Mouse (Mus musculus) Patski (cell line): ENCODE results near the gene Rapgefl1. TPM values are rescaled to one million over a fixed set of nuclear protein-coding genes. Genes with fewer than 3 reads are reported as not detected.
A peak's percentile ranks its signal among the peaks of the same experiment; 100 is the strongest.

ENCODE experiments used
- ATAC-seq: fragments of 100-300 bp; one replicate; pipeline ENCODE4 v1.8.0; 2021
- CTCF ChIA-PET: fragments of 350-600 bp; sonication (Branson Sonifier 250); formaldehyde crosslinking; loops from one replicate; lab custom pipeline; 2022; ENCODE audit warnings: inconsistent platforms; lab: Charles Lee
- POLR2A ChIA-PET: fragments of 350-600 bp; sonication (Branson Sonifier 250); formaldehyde crosslinking; loops from one replicate; lab custom pipeline; 2022; ENCODE audit warnings: antibody characterized with exemption, inconsistent platforms; lab: Charles Lee
- DNase-seq: peaks from one replicate; pipeline ENCODE4 v3.0.0-alpha.2; 2011; ENCODE audit warnings: low read depth, low spot score
- H3K27me3 ChIP-seq: fragments of 371-371 bp; one replicate; pipeline ENCODE4 v1.5.1; 2021
- CTCF ChIP-seq: fragments of 100-300 bp; IDR thresholded peaks from one replicate; pipeline ENCODE4 v1.5.1; 2021
- in situ Hi-C: fragments of 300-500 bp; cut with MboI; formaldehyde crosslinking; loops from 3 replicates; pipeline ENCODE4 v1.11.1; 2018; ENCODE audit warnings: low pct_unique_long_range_greater_than_20kb, mixed read lengths
- polyA plus RNA-seq: library from polyadenylated mRNA; unstranded; gene quantifications from one replicate; pipeline ENCODE4 v1.2.3, GENCODE M21; 2021

Gene Rapgefl1
- polyA plus RNA-seq, 1 experiment from 2014 or later, result 2.8 TPM

GRCm38 (mm10) chr11:98850100-98851093 lies 13.8 kb downstream of the Rapgefl1 start:
- TF ChIP-seq CTCF, result no peak
- no peak for DNase-seq
- in situ Hi-C loops, result loop anchor here (25.0 kb wide), 1 partner anchor 812 kb away; the partner anchor contains the start of genes Gm11555, Gm11563 and Krtap4-6
- POLR2A ChIA-PET, result no interaction called here
- CTCF ChIA-PET, result no interaction called here
- no peak for ATAC-seq
- no peaks in the 10 kb centered on the region for H3K27me3 ChIP-seq

- no peak for TF ChIP-seq CTCF
- in situ Hi-C loops, result loop anchor here (25.0 kb wide), 1 partner anchor 808 kb away; the partner anchor contains the start of genes Gm11555, Gm11563 and Krtap4-6
- ChIA-PET CTCF (interaction anchor here (1.1 to 1.9 kb wide), 3 partner anchors 9 to 65 kb away, joined by 3 to 5 read pairs (median 4); no protein-coding TSS in a partner anchor), POLR2A (no interaction called here)
- no peaks in the 10 kb centered on the region for H3K27me3 ChIP-seq
- DNase-seq (no peak), ATAC-seq (no peak)
Observed at GRCm38 (mm10) chr11:98854116-98854515, 17.5 kb downstream of the Rapgefl1 start.

GRCm38 (mm10) chr11:98854659-98855058 lies 18.1 kb downstream of the Rapgefl1 start:
- in situ Hi-C loops, result loop anchor here (25.0 kb wide), 1 partner anchor 808 kb away; the partner anchor contains the start of genes Gm11555, Gm11563 and Krtap4-6
- POLR2A ChIA-PET, result no interaction called here
- no peak for TF ChIP-seq CTCF
- ATAC-seq (no peak), DNase-seq (no peak)
- H3K27me3 ChIP-seq, result no peaks in the 10 kb centered on the region
- CTCF ChIA-PET, result interaction anchor here (1.1 to 1.9 kb wide), 3 partner anchors 8 to 66 kb away, joined by 3 to 5 read pairs (median 4); no protein-coding TSS in a partner anchor

- peak; percentile 87 for TF ChIP-seq CTCF
- ATAC-seq (peak; percentile 28), DNase-seq (peak; percentile 62)
- ChIA-PET POLR2A (no interaction called here), CTCF (interaction anchor here (0.8 to 2.4 kb wide), 2 partner anchors 17 to 50 kb away, joined by 4 to 13 read pairs; no protein-coding TSS in a partner anchor)
- in situ Hi-C loops, result loop anchor here (25.0 kb wide), 1 partner anchor 803 kb away; the partner anchor contains the start of genes Gm11555, Gm11563 and Krtap4-6
- H3K27me3 ChIP-seq, result no peaks in the 10 kb centered on the region
Observed at GRCm38 (mm10) chr11:98858759-98859731, 22.5 kb downstream of the Rapgefl1 start.

- DNase-seq, result peak; percentile 65
- ChIA-PET POLR2A (interaction anchor here (1.5 kb wide), 1 partner anchor 44 kb away, joined by 4 read pairs; the partner anchor contains the start of gene Cdc6), CTCF (interaction anchor here (1.1 to 1.8 kb wide), 5 partner anchors 9 to 49 kb away, joined by 3 to 5 read pairs (median 4); no protein-coding TSS in a partner anchor)
- in situ Hi-C loops, result loop anchor here (25.0 kb wide), 1 partner anchor 799 kb away; the partner anchor contains the start of genes Gm11555, Gm11563 and Krtap4-6
- peak; percentile 60 for ATAC-seq
- TF ChIP-seq CTCF, result peak; percentile 74
- H3K27me3 ChIP-seq, result no peaks in the 10 kb centered on the region
Observed at GRCm38 (mm10) chr11:98863028-98863750, 26.6 kb downstream of the Rapgefl1 start, which contains the start of gene Wipf2. TSS of gene Wipf2 (plus strand) at chr11:98863638.

GRCm38 (mm10) chr11:98863751-98864429 lies 27.3 kb downstream of the Rapgefl1 start:
- CTCF ChIA-PET, result interaction anchor here (0.8 kb wide), 1 partner anchor 45 kb away, joined by 4 read pairs; no protein-coding TSS in a partner anchor
- POLR2A ChIA-PET, result interaction anchor here (0.6 kb wide), 1 partner anchor 7 kb away, joined by 6 read pairs; no protein-coding TSS in a partner anchor
- ATAC-seq (peak; percentile 44), DNase-seq (peak; percentile 6)
- TF ChIP-seq CTCF, result no peak
- H3K27me3 ChIP-seq, result no peaks in the 10 kb centered on the region
- in situ Hi-C loops, result loop anchor here (25.0 kb wide), 1 partner anchor 798 kb away; the partner anchor contains the start of genes Gm11555, Gm11563 and Krtap4-6

GRCm38 (mm10) chr11:98867293-98867692 lies 30.7 kb downstream of the Rapgefl1 start:
- in situ Hi-C loops, result loop anchor here (5.0 to 25.0 kb wide), 2 partner anchors 35 to 795 kb away; partner anchors contain the start of genes Gm11555, Gm11563 and Krtap4-6
- DNase-seq, result no peak
- CTCF ChIA-PET, result no interaction called here
- H3K27me3 ChIP-seq, result no peaks in the 10 kb centered on the region
- TF ChIP-seq CTCF, result no peak
- no peak for ATAC-seq
- POLR2A ChIA-PET, result no interaction called here

- no peak for TF ChIP-seq CTCF
- ChIA-PET POLR2A (no interaction called here), CTCF (interaction anchor here (1.0 to 1.2 kb wide), 3 partner anchors 13 to 17 kb away, joined by 3 read pairs; no protein-coding TSS in a partner anchor)
- DNase-seq (no peak), ATAC-seq (no peak)
- in situ Hi-C loops, result loop anchor here (5.0 to 25.0 kb wide), 2 partner anchors 32 to 792 kb away; partner anchors contain the start of genes Gm11555, Gm11563 and Krtap4-6
- H3K27me3 ChIP-seq, result no peaks in the 10 kb centered on the region
Observed at GRCm38 (mm10) chr11:98869906-98870305, 33.3 kb downstream of the Rapgefl1 start.
